Mouse (Mus musculus): ENCODE data around the gene 1700001K19Rik. TPM values are rescaled to one million over a fixed set of nuclear protein-coding genes. Genes with fewer than 3 reads are reported as not detected.

Gene 1700001K19Rik
- total and polyA plus RNA-seq, 3 experiments, result 0.29 TPM; not detected in 2

GRCm38 (mm10) chr12:110700730-110701129 is 18.3 kb upstream of the 1700001K19Rik start:
- H3K9me3 ChIP-seq (replicated peaks; ENCODE audit: insufficient read depth, low read length), result no peaks in the 10 kb centered on the region
- peaks cover 19 to 50% of the 10 kb centered on the region in 2 experiments for H3K4me1 ChIP-seq (ENCODE audit: control insufficient read depth in 1 of 2, insufficient read depth in 2 of 2, low read length in 2 of 2)
- no peaks in the 10 kb centered on the region for H3K27me3 ChIP-seq (ENCODE audit: control insufficient read depth in 1 of 2, insufficient read depth in 2 of 2, low read length in 2 of 2)
- H3K79me2 ChIP-seq (ENCODE audit: control insufficient read depth, insufficient read depth, low read length, poor library complexity), result peaks cover 11% of the 10 kb centered on the region
- H3K4me3 ChIP-seq (ENCODE audit: control insufficient read depth in 1 of 2, insufficient read depth in 1 of 2, low read depth in 2 of 2, low read length in 2 of 2), result no peak overlapping the region
- H3K27ac ChIP-seq (ENCODE audit: control insufficient read depth, low read depth, low read length), result peak overlapping the region; percentile 85
- peak overlapping the region; percentile 74 for H3K9ac ChIP-seq (ENCODE audit: control insufficient read depth, low read depth, low read length, poor library complexity, severe bottlenecking)
- no peak for TF ChIP-seq ZMIZ1 (IDR thresholded peaks at IDR 0.05; ENCODE audit: low read depth, low read length)
- TF ChIP-seq ZC3H11A (IDR thresholded peaks at IDR 0.05; ENCODE audit: low read depth, low read length), result no peak
- peak; percentile 50; the same call in 1 of the 2 replicates for TF ChIP-seq MYC (IDR thresholded peaks at IDR 0.05; ENCODE audit: low read depth, low read length)
- peak; percentile 23 for TF ChIP-seq CHD2 (IDR thresholded peaks at IDR 0.05; ENCODE audit: low read length)
- peaks cover 0 to 42% of the 10 kb centered on the region in 2 experiments; a peak in 2 of 4 replicates for H3K36me3 ChIP-seq (ENCODE audit: control insufficient read depth in 1 of 2, insufficient read depth in 2 of 2, low read length in 2 of 2)
- DNase-seq (ENCODE audit: low read depth, low spot score), result peak; percentile 42

- Histone ChIP-seq H3K79me2 (ENCODE audit: control insufficient read depth, insufficient read depth, low read length, poor library complexity) (peaks cover 25% of the 10 kb centered on the region), H3K27me3 (ENCODE audit: control insufficient read depth in 1 of 2, insufficient read depth in 2 of 2, low read length in 2 of 2) (no peaks in the 10 kb centered on the region), H3K9ac (ENCODE audit: control insufficient read depth, low read depth, low read length, poor library complexity, severe bottlenecking) (peak overlapping the region; percentile 100), H3K27ac (ENCODE audit: control insufficient read depth, low read depth, low read length) (peak overlapping the region; percentile 99), H3K36me3 (ENCODE audit: control insufficient read depth in 1 of 2, insufficient read depth in 2 of 2, low read length in 2 of 2) (peaks cover 4 to 45% of the 10 kb centered on the region in 2 experiments; a peak in 3 of 4 replicates), H3K9me3 (replicated peaks; ENCODE audit: insufficient read depth, low read length) (no peaks in the 10 kb centered on the region), H3K4me3 (ENCODE audit: control insufficient read depth in 1 of 2, insufficient read depth in 1 of 2, low read depth in 2 of 2, low read length in 2 of 2) (peak overlapping the region; percentile 21 to 46), H3K4me1 (ENCODE audit: control insufficient read depth in 1 of 2, insufficient read depth in 2 of 2, low read length in 2 of 2) (peaks cover 18 to 49% of the 10 kb centered on the region in 2 experiments)
- DNase-seq (ENCODE audit: low read depth, low spot score), result peak; percentile 75
- TF ChIP-seq CHD1 (IDR thresholded peaks at IDR 0.05; ENCODE audit: low read depth, low read length) (no peak), RCOR1 (IDR thresholded peaks at IDR 0.05; ENCODE audit: low read depth, low read length) (0 out of 2 replicates have a peak, but pooled peaks have one; percentile 7), GABPA (IDR thresholded peaks at IDR 0.05; ENCODE audit: low read depth, low read length) (peak; percentile 62; the same call in 1 of the 2 replicates), GATA1 (IDR thresholded peaks at IDR 0.05; ENCODE audit: low read depth, low read length) (0 out of 2 replicates have a peak, but pooled peaks have one; percentile 15), ETS1 (IDR thresholded peaks at IDR 0.05; ENCODE audit: low read depth, low read length) (peak; percentile 54; the same call in 1 of the 2 replicates), MYB (IDR thresholded peaks at IDR 0.05; ENCODE audit: low read depth, low read length) (no peak), TAL1 (IDR thresholded peaks at IDR 0.05; ENCODE audit: low read length) (peak; percentile 32), MAFK (IDR thresholded peaks at IDR 0.05; ENCODE audit: borderline replicate concordance, low read depth, low read length) (peak; percentile 91), KAT2A (conservative IDR thresholded peaks at IDR 0.05; ENCODE audit: low read depth, low read length) (no peak), BHLHE40 (IDR thresholded peaks at IDR 0.05; ENCODE audit: borderline replicate concordance, low read depth, low read length) (no peak), EP300 (IDR thresholded peaks at IDR 0.05; ENCODE audit: low read depth in 1 of 2, low read length in 2 of 2) (no peak; a peak in 2 of 4 replicates)
These were observed 16.7 kb upstream of the 1700001K19Rik start for GRCm38 (mm10) chr12:110699171-110699547.
